Mouse (Mus musculus): ENCODE data around the gene Sirt6. TPM values are rescaled to one million over a fixed set of nuclear protein-coding genes. Genes with fewer than 3 reads are reported as not detected.

Sirt6 gene
- 5.6 TPM for polyA plus RNA-seq (2015; fragmentation: Illumina TruSeq; extraction: RNeasy Lipid Tissue Mini Kit (QIAGEN cat#74804); ENCODE audit: insufficient read depth, low read depth, low replicate concordance)

DNA sequence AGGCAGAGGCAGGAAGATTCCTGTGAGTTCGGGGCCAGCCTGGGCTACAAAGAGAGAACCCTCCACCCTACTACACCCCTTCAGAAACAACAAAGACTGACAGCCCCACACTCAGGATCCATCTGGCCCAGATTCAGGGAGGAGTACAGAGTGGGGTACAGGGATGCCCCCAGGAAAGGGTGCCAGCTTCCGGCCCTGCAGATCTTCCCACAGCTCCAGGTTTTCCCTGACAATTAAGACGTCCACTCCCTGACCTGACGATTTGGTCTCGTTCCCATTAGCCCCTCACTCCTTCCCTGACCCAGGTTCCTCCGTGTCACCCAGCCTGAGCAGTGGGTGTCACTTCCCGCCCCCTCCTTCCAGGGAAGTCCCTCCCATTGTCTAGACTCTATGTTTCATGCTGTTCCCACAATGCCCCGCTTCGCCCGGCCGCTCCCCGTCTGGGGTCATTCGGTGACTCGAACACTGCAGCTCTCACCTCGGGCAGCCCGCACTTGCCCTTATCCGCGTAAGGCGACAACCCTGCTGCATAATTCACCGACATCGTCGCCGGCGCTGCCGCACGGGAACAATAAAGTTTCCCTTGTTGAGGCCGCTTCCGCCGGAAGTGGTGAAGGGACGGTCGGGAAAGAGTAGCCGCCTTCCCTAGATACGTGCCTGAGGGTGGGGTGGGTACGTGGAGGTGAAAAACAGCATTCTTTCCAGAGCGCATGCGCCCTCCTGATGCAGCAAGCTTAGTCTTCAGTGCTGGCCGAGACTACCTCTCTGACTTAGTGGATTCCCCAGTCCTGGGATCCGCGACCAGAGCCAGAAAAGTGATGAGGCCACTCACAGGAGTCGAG, at the start of gene Sirt6:
TSS of gene Sirt6 (minus strand) at position 804 of the 842 bp plus-strand sequence.

DNA sequence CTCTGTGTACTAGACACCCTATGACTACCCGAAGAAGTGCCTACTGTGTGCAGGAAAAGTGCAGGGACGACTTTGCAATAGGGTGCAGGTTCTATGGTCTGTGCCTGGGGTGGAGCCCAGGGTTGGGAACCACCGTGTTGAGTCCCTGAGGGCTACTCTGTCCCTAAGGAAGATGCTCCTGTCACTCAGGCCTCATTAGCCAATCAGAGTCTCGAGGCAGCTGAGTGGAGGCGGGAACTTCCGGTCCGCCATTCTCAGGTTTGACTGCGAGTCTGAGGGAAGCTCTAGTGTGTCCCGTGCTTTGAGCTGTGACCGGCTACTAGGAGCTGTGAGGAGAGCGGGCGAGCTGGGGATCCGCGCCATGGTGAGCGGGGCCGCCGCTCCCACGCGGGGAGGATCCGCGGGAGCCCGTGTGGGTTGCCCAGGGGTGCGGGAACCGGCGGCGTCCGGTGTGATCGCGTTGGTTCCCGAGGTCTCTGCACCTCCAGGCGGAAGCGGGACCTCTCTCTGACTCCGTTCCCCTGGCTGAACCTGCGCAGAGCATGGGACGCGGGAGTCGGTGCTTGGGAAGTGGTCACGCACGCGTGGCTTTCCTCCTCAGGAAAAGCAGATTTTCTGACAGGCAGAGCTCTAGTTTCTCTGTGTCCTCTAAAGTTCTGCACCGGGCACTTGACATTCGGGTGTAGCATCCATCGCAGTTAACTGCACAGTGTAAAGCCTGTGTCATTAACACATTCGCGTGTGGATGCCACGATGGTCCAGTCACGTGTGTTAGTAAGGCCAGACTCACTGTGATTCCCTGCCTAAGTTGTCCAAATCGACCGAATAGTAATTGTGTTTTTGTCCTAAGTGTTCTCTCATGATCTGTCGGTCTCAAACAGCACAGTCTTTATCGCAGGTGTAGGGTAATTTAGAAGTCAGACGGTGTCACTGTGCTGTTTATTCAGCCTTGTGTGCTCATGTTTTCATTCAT, 21.5 kb upstream of the Sirt6 start, which contains the start of gene Gm10778:
TSS of gene Gm10778 (plus strand) at position 257 of the 973 bp plus-strand sequence.

DNA sequence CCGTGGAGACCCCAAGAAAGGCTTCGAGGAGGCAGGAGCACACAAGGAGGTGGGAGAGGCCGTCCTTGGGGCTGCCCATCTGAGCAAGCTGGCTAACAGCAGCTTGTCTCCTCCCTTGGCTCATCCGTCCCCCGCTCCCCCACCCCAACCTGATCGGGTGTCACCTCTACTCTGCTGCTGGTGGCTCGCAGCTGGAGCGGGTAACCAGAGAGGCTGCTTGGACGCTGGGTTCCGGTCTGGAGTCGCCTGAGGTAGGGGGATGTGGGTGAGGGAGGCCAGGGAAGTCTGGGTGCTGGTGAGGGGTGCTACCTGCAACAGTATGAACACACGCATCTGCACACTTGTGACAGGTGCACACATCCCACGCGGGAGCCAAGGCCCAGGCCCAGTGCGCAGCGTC, 793 bp upstream of the Sirt6 start, which contains the start of gene Ankrd24:
TSS of gene Ankrd24 (plus strand) at position 151 of the 400 bp plus-strand sequence.

DNA sequence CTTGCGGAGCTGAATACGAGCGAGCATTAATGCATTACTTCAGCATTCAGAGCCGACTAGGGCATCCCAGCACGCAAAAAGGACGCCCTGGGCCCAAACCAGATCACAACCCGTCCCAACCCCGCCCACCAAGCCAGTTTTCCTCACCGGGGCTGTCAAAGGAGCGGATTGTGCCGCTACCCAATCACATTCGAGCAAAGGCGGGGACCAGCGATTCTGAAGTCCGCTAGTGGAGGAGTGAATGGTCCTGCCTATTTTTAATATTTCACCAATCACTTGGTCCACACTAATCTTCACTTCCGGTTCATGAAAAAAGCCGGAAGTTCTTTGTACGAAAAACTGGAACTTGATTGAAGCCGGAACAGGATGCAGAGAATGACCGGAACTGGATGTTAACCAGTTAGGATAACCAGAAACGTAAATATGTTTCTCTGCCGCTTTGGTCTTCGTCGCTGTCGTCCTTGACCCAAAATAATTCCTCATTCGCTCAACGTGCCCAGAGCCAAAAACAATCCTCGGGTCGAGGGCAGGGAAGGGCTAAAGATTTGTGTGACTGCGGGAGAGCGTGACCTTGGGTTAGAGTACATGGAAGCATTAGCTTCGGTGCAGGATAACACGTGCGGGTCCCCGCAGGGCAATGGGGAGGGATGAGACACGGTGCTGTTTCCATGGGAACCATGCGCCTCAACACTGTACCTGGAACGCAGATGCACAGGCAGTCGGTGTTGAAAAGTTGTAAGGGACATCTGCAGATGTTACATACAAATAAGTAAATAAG, 21.4 kb downstream of the Sirt6 start, which contains the start of gene BC025920:
TSS of gene BC025920 (plus strand) at position 297 of the 778 bp plus-strand sequence.

DNA sequence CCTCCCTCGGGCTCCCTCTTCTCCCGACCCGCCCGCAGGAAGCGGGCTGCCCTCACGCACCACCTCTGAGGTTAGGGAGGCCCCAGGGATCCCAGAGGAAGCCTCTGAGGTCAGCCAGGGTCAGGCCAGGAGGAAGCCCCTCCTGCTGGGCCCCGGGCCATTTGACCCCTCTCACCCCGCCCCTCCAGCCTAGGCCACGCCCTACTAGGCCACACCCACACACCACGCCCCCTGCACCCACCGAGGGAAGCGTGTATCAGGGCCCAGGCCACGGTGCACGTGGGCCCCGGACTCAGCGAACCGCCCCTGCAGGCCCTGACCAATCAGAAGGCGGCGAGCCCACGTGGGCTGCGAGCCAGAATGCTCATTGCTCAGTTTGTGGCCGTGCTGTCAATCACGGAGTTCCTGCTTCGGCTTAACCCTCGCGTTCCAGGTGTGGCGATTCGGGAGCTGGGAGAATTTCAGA, 26.8 kb downstream of the Sirt6 start, which contains the start of gene Tle6:
TSS of gene Tle6 (minus strand) at position 336 of the 466 bp plus-strand sequence.

DNA sequence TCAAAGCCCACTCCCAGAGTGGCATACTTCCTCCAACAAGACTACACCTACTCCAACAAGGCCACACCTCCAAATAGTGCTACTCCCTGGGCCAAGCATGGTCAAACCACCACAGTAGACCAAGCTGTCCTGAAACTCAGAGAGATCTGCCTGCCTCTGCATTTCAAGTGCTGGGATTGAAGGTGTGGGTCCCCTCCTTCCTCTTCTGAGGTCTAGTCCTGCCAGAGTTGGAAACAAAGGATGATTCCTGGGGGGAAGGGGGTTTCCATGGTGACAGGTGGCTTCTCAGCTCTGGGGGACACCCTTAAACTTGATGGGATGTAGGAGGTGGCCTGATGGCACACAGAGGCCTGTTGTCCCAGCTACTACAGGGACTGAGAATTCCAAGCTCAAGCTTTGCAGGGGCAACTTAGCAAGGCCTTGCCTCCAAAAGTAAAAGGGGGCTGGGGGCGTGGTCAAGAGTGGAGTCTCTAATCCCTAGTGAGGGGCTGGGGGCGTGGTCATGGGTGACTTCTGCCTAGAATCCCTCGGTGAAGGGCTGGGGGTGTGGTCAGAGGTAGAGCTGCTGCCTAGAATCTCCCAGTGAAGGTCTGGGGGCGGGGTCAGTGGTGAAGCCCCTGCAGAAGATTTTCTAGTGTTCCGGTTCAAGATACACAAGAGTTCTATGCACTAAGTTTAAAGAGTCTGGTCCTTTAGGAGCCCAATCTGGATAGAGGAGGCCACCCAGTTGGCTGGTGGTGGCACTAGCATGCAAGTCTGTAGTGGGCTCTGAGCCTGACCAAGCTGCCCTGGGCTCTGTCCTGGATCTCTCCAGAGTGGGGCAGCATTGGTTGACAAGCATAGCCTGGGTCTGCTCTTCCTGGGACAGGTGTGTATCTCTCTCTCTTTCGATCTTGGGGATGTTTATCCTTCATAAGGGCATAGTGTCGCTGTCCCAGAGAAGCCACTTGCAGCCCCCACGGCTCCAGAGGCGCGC, 53.2 kb downstream of the Sirt6 start, which contains the start of gene Tle2:
TSS of gene Tle2 (plus strand) at position 481 of the 976 bp plus-strand sequence.

Other genes starting within 250 kb of the Sirt6 start
- 5.1 TPM for gene Fzr1, start 249.3 kb downstream of the Sirt6 start, polyA plus RNA-seq (2015; fragmentation: Illumina TruSeq; extraction: RNeasy Lipid Tissue Mini Kit (QIAGEN cat#74804); ENCODE audit: insufficient read depth, low read depth, low replicate concordance)
- 9.1 TPM for gene Dohh, start 243.4 kb downstream of the Sirt6 start, polyA plus RNA-seq (2015; fragmentation: Illumina TruSeq; extraction: RNeasy Lipid Tissue Mini Kit (QIAGEN cat#74804); ENCODE audit: insufficient read depth, low read depth, low replicate concordance)
- gene Gm48551, start 243.3 kb downstream of the Sirt6 start, polyA plus RNA-seq (2015; fragmentation: Illumina TruSeq; extraction: RNeasy Lipid Tissue Mini Kit (QIAGEN cat#74804); ENCODE audit: insufficient read depth, low read depth, low replicate concordance) = 2.6 TPM
- 3.4 TPM for gene Gm48552, start 238.8 kb downstream of the Sirt6 start, polyA plus RNA-seq (2015; fragmentation: Illumina TruSeq; extraction: RNeasy Lipid Tissue Mini Kit (QIAGEN cat#74804); ENCODE audit: insufficient read depth, low read depth, low replicate concordance)
- 23.5 TPM for gene Smim24, start 234.7 kb downstream of the Sirt6 start, polyA plus RNA-seq (2015; fragmentation: Illumina TruSeq; extraction: RNeasy Lipid Tissue Mini Kit (QIAGEN cat#74804); ENCODE audit: insufficient read depth, low read depth, low replicate concordance)
- 11.0 TPM for gene Nfic, start 172.2 kb downstream of the Sirt6 start, polyA plus RNA-seq (2015; fragmentation: Illumina TruSeq; extraction: RNeasy Lipid Tissue Mini Kit (QIAGEN cat#74804); ENCODE audit: insufficient read depth, low read depth, low replicate concordance)
- gene Celf5, start 145.1 kb downstream of the Sirt6 start, polyA plus RNA-seq (2015; fragmentation: Illumina TruSeq; extraction: RNeasy Lipid Tissue Mini Kit (QIAGEN cat#74804); ENCODE audit: insufficient read depth, low read depth, low replicate concordance) = 0.76 TPM
- 25.2 TPM for gene Ncln, start 131.4 kb downstream of the Sirt6 start, polyA plus RNA-seq (2015; fragmentation: Illumina TruSeq; extraction: RNeasy Lipid Tissue Mini Kit (QIAGEN cat#74804); ENCODE audit: insufficient read depth, low read depth, low replicate concordance)
- gene S1pr4, start 127.7 kb downstream of the Sirt6 start, polyA plus RNA-seq (2015; fragmentation: Illumina TruSeq; extraction: RNeasy Lipid Tissue Mini Kit (QIAGEN cat#74804); ENCODE audit: insufficient read depth, low read depth, low replicate concordance) = 1.3 TPM
- not detected for gene Gna15, start 103.6 kb downstream of the Sirt6 start, polyA plus RNA-seq (2015; fragmentation: Illumina TruSeq; extraction: RNeasy Lipid Tissue Mini Kit (QIAGEN cat#74804); ENCODE audit: insufficient read depth, low read depth, low replicate concordance)
- gene Gna11, start 82.6 kb downstream of the Sirt6 start, polyA plus RNA-seq (2015; fragmentation: Illumina TruSeq; extraction: RNeasy Lipid Tissue Mini Kit (QIAGEN cat#74804); ENCODE audit: insufficient read depth, low read depth, low replicate concordance) = 17.4 TPM
- 218 TPM for gene Aes, start 68.3 kb downstream of the Sirt6 start, polyA plus RNA-seq (2015; fragmentation: Illumina TruSeq; extraction: RNeasy Lipid Tissue Mini Kit (QIAGEN cat#74804); ENCODE audit: insufficient read depth, low read depth, low replicate concordance)
- 44.6 TPM for gene Tle2, start 53.2 kb downstream of the Sirt6 start, polyA plus RNA-seq (2015; fragmentation: Illumina TruSeq; extraction: RNeasy Lipid Tissue Mini Kit (QIAGEN cat#74804); ENCODE audit: insufficient read depth, low read depth, low replicate concordance)
- gene Tle6, start 26.7 kb downstream of the Sirt6 start, polyA plus RNA-seq (2015; fragmentation: Illumina TruSeq; extraction: RNeasy Lipid Tissue Mini Kit (QIAGEN cat#74804); ENCODE audit: insufficient read depth, low read depth, low replicate concordance) = 236 TPM
- gene BC025920, start 21.5 kb downstream of the Sirt6 start, polyA plus RNA-seq (2015; fragmentation: Illumina TruSeq; extraction: RNeasy Lipid Tissue Mini Kit (QIAGEN cat#74804); ENCODE audit: insufficient read depth, low read depth, low replicate concordance) = 0.87 TPM
- gene Ankrd24, start 743 bp upstream of the Sirt6 start, polyA plus RNA-seq (2015; fragmentation: Illumina TruSeq; extraction: RNeasy Lipid Tissue Mini Kit (QIAGEN cat#74804); ENCODE audit: insufficient read depth, low read depth, low replicate concordance) = 62.0 TPM
- 0.66 TPM for gene Gm10778, start 21.3 kb upstream of the Sirt6 start, polyA plus RNA-seq (2015; fragmentation: Illumina TruSeq; extraction: RNeasy Lipid Tissue Mini Kit (QIAGEN cat#74804); ENCODE audit: insufficient read depth, low read depth, low replicate concordance)
- gene Zfp433, start 77.0 kb upstream of the Sirt6 start, polyA plus RNA-seq (2015; fragmentation: Illumina TruSeq; extraction: RNeasy Lipid Tissue Mini Kit (QIAGEN cat#74804); ENCODE audit: insufficient read depth, low read depth, low replicate concordance) = 1.2 TPM
- gene Gm3055, start 143.4 kb upstream of the Sirt6 start, polyA plus RNA-seq (2015; fragmentation: Illumina TruSeq; extraction: RNeasy Lipid Tissue Mini Kit (QIAGEN cat#74804); ENCODE audit: insufficient read depth, low read depth, low replicate concordance) = 2.0 TPM
- not detected for gene Gm4767, start 184.4 kb upstream of the Sirt6 start, polyA plus RNA-seq (2015; fragmentation: Illumina TruSeq; extraction: RNeasy Lipid Tissue Mini Kit (QIAGEN cat#74804); ENCODE audit: insufficient read depth, low read depth, low replicate concordance)
- gene Gm32687, start 236.1 kb upstream of the Sirt6 start, polyA plus RNA-seq (2015; fragmentation: Illumina TruSeq; extraction: RNeasy Lipid Tissue Mini Kit (QIAGEN cat#74804); ENCODE audit: insufficient read depth, low read depth, low replicate concordance) = 1.3 TPM

Data from pancreas, adult 10 weeks (tissue).